Mouse (Mus musculus) urinary bladder, postnatal 36 days (tissue): ENCODE data around the gene Nrip2.

Source experiments
- DNase-seq, 2 experiments: peaks; one replicate each; pipeline ENCODE4 v3.0.0; 2022; ENCODE audit warnings: low spot score in 2 of 2, mixed read lengths in 1 of 2

Gene Nrip2

DNA sequence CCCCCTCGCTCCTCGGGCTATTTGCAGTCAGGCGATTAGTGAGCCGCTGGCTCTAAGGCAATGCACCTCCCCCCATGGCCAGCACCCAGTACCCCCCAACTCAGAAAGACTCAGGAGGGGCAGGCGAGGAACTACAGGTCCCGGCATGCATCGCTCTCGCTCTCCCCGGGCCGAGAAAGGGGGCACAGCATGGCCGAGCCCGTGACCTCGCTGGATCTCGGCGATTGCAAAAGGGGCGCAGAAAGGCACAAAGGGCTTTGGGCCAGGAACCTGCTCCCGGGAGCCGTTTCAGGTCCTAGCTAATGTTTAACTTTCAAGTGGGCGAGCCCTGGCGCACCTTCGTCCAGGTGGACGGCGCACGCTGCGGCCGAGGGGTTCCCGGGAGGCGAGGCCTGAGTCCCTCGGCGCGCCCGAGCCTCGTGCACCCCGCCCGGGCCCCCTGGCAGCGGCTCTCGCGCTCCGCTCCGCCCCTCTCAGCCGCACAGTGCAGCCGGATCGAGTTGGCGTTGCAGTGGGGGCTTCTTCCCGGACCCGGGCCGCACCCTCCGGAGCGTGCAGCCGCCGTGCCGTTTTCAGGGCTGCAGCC, 38.7 kb downstream of the Nrip2 start:
- peak; percentile 52 to 56 for DNase-seq

DNA sequence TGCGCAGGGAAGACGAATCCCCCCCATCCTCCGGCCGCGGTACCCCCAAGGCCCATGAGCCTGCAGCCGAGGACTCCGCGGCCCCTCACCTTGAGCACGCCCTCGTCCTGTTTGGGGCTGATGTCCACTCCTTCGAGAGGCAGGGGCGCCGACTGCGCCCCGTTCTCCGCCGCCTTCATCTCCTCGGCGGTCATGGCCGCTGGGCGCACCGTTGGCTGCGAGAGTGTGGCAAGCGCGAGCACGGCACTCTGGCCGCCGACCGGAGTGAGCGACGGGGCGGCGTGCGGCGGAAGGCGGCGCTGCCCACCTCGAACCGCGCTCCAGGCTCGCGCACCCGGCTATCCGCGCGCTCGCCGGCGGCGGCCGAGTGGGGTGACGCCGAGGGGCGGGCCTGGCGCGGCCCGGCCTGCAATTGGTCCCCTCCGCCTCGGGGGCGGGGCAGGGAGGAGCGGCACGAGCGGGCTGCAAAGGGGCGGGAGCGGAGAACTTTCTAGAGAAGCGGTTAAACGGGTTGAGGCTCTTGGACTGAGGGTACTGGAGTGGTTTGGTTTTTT, 39.3 kb downstream of the Nrip2 start, which contains the start of gene Fkbp4:
Fkbp4 (minus strand) TSS at position 361 of the 554 bp plus-strand sequence.
- peak; percentile 93 to 94 for DNase-seq

DNA sequence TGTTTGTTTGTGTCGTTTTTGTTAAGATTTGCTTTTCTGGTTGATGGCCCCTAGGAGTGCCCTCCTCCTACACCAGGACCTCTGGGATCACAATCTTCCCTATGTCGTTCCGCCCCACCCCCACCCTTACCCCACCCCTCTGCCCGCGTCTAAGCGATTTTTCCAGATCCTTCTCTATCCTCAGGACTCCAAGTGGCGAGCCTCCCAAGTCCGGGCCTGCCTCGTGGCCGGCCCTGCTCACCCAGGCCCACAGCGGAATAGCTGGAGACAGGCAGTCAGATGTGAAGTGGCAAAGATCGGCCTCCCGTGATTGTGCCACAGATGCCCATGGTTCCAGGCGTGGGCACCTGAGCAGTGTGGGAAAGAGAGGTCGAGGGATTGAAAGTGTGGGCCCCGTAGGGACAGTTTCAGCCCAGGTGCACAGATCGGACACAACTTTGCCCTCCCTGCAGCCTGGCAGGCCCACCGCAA, 39.8 kb downstream of the Nrip2 start:
- DNase-seq = no peak

DNA sequence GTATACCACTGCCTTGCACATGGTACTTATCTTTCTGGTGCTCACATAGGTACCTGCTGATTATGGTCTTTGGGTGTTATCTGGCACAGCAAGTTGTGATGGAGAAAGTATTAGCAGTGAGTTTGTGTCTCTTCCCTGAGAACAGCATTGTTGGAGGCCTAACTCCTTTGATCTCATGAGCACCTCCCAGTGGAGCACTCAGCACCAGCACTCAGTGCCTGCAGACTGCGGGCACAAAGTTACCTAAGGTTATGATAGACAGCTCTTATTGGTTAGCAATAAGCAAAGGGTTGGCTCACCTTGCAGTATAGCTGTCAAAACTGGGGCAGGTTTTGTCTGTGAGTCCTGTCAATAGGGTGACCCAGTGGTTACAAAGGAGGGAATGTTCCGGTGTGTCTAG, 41.1 kb downstream of the Nrip2 start:
- no peak for DNase-seq

DNA sequence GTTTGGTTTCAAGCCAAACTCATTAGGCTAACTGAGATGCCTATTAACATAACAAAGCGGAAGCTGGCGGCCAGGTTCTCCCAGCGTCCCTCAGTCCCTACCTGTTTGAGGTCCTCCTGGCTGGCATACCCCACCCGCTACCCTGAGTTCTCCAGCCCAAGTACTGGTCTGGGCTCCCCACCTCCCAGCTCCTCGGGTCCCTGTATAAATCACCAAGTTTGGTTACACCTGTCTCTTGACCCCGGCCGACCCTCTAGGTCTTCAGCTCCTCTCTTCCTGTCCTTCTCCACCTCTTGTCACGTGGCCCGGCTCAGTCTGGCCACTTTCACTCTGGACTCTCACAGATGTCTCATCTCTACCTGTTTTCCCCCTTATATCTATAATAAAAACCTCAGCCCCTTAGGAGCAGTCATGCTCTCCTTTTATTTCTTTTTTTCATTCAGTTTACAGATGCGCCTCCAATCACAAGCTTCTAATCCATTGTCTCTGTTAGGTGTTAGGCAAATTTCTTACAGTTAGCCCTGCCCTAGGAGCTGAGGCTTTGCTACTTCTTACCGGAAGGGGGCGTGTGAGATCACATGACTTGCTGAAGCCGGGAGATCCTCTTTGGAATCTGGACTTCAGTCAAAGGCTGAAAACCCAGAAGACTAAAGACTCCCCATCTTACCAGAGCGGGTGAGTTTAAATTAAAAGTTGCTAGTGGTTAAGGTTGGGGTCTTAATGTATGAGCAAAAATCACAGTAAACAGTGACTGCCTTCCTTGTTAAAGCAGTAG, 46.9 kb downstream of the Nrip2 start:
- DNase-seq = peak; percentile 38 to 63

DNA sequence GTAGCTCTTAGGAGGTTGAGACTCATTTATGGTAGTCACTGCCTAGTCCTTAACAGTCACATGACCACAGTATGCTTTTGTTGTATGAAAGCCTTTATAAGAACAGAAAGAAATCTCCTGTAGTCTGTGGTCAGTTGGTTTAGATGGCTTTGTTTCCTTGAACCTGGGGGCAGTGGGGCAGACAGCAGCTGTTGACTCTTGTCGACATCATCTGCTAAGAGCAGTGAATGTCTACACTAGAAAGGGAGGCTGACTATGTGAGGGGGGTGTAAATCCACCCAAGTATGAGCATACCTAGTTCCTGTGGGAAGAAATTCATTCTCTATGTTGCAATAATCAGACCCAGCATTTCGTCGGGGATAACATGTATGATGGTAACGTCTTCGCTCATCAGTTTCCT, 48.0 kb downstream of the Nrip2 start:
- no peak for DNase-seq

DNA sequence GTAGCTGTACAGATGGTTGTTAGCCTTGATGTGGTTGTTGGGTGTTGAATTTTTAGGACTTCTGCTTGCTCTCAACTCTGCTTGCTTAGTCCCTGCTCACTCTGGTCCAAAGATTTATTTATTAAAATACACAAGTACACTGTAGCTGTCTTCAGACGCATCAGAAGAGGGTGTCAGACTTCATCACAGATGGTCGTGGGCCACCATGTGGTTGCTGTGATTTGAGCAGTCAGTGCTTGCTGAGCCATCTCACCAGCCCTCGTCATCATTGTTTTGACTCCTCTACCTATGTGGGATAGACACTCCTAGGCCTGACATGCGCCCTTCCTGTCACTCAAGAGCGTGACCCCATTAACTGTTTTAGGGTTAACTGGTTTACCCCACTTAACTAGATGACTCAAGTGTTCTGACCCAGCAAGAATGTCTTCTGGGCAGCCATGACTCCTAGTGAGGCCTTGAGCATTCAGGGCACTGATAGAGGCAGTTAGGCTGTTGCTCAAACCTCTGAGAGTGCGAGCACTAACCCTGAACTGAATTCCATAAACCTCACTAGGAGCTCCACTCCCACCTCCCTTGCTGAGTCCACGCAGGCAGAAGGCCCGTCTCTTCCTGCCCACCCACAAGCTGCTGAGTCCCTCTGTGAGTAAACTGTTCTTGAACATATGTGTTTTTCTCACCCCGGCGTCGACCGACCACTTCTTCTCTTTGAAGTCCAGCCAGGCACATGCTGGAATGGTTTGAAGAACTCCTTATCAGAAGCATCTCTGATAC, 56.9 kb downstream of the Nrip2 start:
- no peak for DNase-seq

DNA sequence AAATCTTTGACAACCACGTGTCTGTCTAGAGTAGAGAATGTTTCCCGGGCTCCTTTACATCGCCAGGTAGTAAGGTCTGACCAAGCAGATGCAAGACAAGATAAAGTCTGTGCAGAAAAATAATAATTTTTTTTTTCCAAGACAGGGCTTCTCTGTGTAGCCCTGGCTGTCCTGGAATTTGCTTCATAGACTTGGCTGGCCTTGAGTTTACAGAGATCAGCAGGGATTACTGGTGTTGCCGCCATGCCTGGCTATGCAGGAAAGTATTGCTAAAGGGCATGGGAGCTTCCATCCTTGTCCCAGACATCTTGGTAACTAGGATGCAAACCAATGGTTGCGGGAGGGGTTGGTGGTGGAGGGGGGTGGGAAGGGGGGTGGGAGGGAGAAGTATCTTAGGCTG, 58.1 kb downstream of the Nrip2 start:
- no peak for DNase-seq

DNA sequence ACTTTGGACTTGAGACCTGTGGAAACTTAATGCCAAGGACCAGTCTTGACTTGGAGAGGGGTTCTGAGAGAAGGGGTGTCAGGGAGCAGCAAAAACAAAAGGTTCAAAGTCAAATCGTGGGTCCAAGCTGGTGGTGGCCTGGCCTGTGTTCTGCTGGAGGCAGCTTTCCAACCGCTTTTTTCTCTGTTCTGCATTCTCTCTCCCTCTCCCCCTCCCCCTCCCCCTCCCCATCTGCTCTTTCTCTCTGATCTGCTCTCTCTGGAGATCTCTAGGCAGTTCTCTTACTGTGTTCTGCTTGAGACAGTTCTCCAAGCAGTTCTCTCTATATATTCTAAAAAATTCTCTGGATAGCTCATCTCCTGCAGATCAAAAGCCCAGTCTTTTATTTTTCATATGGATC, 61.2 kb downstream of the Nrip2 start:
- DNase-seq = no peak

DNA sequence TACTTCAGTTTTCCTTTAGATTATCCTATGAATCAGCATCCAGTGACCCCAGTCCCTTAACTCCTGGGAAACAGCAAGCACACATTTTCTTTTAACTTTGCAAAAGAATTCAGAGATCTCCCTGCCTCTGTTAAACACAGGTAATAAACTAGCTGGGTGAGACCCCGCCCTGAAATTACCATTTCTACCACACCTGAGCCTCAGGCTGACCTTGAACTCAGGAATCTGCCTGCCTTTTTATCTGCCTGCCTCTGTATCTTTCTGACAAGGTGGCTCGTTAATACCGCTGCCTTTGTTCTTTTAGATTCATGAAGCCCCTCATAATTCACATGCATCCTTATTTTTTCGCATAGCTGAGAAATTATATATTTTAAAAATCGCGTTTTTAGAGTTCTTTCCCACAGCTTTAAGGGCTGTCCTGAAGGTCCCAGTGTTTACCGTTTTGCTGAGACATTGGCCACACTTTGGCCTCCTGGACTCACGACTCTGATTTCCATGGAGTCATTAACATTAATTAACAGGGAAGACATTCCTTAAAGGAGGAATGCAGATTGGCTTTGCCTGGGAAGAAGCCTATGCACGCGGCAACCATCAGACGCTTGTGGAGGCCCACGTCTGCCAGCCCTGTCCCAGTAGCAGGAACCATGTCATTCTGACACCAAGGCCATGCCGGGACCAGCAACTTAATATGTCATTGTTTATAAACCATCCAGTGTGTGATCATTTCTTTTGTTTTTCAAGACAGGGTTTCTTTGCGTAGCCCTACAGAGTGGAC, 61.8 kb downstream of the Nrip2 start:
- no peak for DNase-seq

DNA sequence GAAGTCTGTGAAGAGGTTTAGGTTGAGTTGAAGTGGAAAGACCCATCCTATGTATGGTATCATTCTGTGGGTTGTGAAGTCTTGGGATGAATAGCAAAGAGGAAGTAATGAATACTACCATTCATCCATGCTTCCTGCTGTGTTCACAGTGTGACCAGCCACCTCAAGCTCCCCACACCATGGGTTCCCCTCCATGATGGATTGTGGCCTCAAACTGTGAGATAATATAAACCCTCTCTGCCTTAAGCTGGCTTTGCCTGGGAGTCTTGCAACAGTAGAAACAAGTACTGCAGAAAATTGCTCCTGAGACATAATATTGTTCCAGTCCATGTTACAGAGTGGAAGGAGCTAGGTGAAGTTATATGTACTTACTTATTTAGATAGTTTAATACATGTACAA, 62.5 kb downstream of the Nrip2 start:
- no peak for DNase-seq

DNA sequence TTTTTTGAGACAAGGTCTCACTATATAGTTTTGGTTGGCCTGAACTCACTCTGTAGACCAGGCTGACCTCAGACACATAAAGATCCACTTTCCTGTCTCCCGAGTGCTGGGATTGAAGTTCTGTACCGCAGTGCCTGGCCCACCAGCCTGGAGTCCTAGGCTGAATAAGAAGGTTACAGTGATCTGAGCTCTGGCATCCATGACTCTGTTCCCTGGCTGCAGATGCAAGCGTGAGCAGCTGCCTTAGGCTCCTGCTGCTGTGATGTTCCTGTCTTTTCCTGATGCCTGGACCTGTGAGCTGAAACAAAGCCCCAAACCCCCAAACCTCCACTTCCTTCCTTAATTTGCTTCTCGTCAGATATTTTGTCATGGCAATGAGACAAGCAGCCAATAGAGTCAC, 65.9 kb downstream of the Nrip2 start:
- no peak for DNase-seq
